Mouse (Mus musculus): Measurements from ENCODE around the gene Ifnl2.

GRCm38 (mm10) chr7:28553076-28553475 is 42.8 kb upstream of the Ifnl2 start:
- no peak for TF ChIP-seq GATA1 (IDR thresholded peaks at IDR 0.05; ENCODE audit: low read length)
- no peak for TF ChIP-seq TAL1 (IDR thresholded peaks at IDR 0.05; ENCODE audit: low read length)

Data from erythroblast, embryonic 14.5 days (primary cell).